Mouse (Mus musculus) inflammation-experienced regulatory T-cells, adult 6 months (primary cell): ENCODE measurements around the gene Tas2r139. TPM values are rescaled to one million over a fixed set of nuclear protein-coding genes. Genes with fewer than 3 reads are reported as not detected.
"Not testable (repeated sequence)": the region's sequence is repeated elsewhere in the genome, so short reads cannot be mapped to it uniquely, and the experiment has no call there.

Source experiments
- ATAC-seq: one replicate; pipeline ENCODE4 v1.8.0; 2017
- polyA plus RNA-seq, 3 experiments: library from polyadenylated mRNA; unstranded; fragments of 100-300 nt; shearing (Covaris generic); gene quantifications; one replicate each; pipeline ENCODE4 v1.2.1; 2017

Tas2r139 gene
- not detected for polyA plus RNA-seq

GRCm38 (mm10) chr6:42140636-42141035, at the start of gene Tas2r139:
Tas2r139 (plus strand) TSS chr6:42140936.
- ATAC-seq = no peak

- not testable (repeated sequence) for ATAC-seq
Observed at GRCm38 (mm10) chr6:42151115-42151514, 10.4 kb downstream of the Tas2r139 start.

- ATAC-seq = no peak
Observed at GRCm38 (mm10) chr6:42182462-42182861, 41.7 kb downstream of the Tas2r139 start.

- no peak for ATAC-seq
Observed at GRCm38 (mm10) chr6:42186230-42186629, 45.5 kb downstream of the Tas2r139 start.

Other genes starting within 250 kb of the Tas2r139 start
- not detected for gene Sval1, start 189.3 kb upstream of the Tas2r139 start, polyA plus RNA-seq
- not detected for gene Sval3, start 172.8 kb upstream of the Tas2r139 start, polyA plus RNA-seq
- gene Sva, start 102.5 kb upstream of the Tas2r139 start, polyA plus RNA-seq = not detected
- gene Tas2r144, start 74.4 kb downstream of the Tas2r139 start, polyA plus RNA-seq = not detected
- gene Gstk1, start 105.0 kb downstream of the Tas2r139 start, polyA plus RNA-seq = 1 to 10 TPM; 1.7 to 8.4 (median 6.6) TPM
- not detected for gene Tmem139, start 121.0 kb downstream of the Tas2r139 start, polyA plus RNA-seq
- 10 to 100 TPM; 46.6 to 55.8 (median 52.1) TPM for gene Casp2, start 124.0 kb downstream of the Tas2r139 start, polyA plus RNA-seq
- gene Clcn1, start 145.7 kb downstream of the Tas2r139 start, polyA plus RNA-seq = not detected
- gene Fam131b, start 183.7 kb downstream of the Tas2r139 start, polyA plus RNA-seq = not detected
- gene Zyx, start 208.7 kb downstream of the Tas2r139 start, polyA plus RNA-seq = 100 to 1,000 TPM in 1 of 3 experiments, 10 to 100 TPM in 2; 39.3 to 108 (median 40.8) TPM
- gene Epha1, start 232.3 kb downstream of the Tas2r139 start, polyA plus RNA-seq = under 1 TPM; 0.19 to 0.69 (median 0.67) TPM